8 mouse cellular contexts compared by ENCODE assay signal in the genomic region with DNA sequence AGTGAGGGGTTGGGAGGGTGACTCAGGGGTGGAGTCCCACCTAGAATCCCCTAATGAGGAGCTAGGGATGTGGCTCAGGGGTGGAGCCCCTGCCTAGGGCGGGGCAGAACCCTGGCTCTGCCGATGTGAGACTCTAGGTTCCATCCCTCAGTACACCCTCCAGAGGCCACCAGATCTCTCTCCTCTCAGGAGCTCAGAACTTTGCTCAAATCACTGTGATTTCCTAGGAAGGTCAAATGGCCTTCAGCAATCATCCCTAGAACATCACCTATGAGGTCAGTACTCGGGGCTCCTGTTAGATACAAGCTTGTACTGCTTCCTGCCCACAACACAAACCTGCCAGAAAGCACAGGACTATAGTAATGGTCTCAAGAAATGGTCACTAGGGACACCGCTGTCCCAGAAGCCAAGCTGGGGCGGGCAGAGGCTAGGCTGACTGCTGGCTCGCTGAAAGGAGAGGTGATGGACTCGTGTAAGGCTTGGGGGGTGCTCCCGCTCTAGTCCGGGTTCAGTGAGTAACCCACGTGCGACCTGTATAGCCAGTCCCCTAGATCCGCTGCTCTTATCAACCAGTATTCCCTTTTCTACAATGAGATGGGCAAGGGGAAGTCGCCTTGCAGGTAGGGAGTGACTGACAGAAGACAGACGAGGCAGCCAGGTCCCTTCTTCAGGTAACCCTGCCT. TPM values are rescaled to one million over a fixed set of nuclear protein-coding genes. Genes with fewer than 3 reads are reported as not detected.
DNase-seq lines count a peak whose midpoint lies in the region; ATAC-seq and TF ChIP-seq lines count a peak whose summit lies in the region.

No protein-coding gene starts in this region.

- H3K27ac ChIP-seq in limb, embryonic 12.5 days: peak overlapping the region; percentile 74
- H3K27ac ChIP-seq in neural tube, embryonic 12.5 days: no peak overlapping the region

- H3K9ac ChIP-seq in limb, embryonic 12.5 days (replicated peaks): peak overlapping the region; percentile 74
- H3K9ac ChIP-seq in neural tube, embryonic 12.5 days: peak overlapping the region; percentile 71

- no peak for TF ChIP-seq CTCF in C2C12 (IDR thresholded peaks at IDR 0.05; ENCODE audit: control insufficient read depth, insufficient read depth, insufficient read length)

- H3K27me3 ChIP-seq in C2C12 (ENCODE audit: control insufficient read depth, insufficient read depth, insufficient read length): no peaks in the 10 kb centered on the region
- no peaks in the 10 kb centered on the region for H3K27me3 ChIP-seq in limb, embryonic 12.5 days
- H3K27me3 ChIP-seq in neural tube, embryonic 12.5 days (replicated peaks): no peaks in the 10 kb centered on the region

- H3K79me2 ChIP-seq in C2C12 (ENCODE audit: control insufficient read depth, insufficient read depth): peaks cover 24% of the 10 kb centered on the region

- peaks cover 41% of the 10 kb centered on the region for H3K36me3 ChIP-seq in C2C12 (ENCODE audit: control insufficient read depth, insufficient read depth)
- H3K36me3 ChIP-seq in limb, embryonic 12.5 days: peaks cover 59% of the 10 kb centered on the region
- H3K36me3 ChIP-seq in neural tube, embryonic 12.5 days: peaks cover 53% of the 10 kb centered on the region

- ATAC-seq in erythroblast, adult 5-6 weeks (replicated peaks; ENCODE audit: low FRiP score, poor library complexity, severe bottlenecking): peak; percentile 29
- ATAC-seq in limb, embryonic 12.5 days (ENCODE audit: insufficient number of reproducible peaks, insufficient read depth, low FRiP score, low TSS enrichment, low read depth): peak; percentile 15; the same call in 1 of the 2 replicates
- ATAC-seq in neural tube, embryonic 12.5 days (ENCODE audit: low FRiP score, low read depth): peak; percentile 18

- peak overlapping the region; percentile 95 for H3ac ChIP-seq in C2C12 (ENCODE audit: control insufficient read depth, insufficient read length, low read depth)

- peak overlapping the region; percentile 94 for H3K4me2 ChIP-seq in limb, embryonic 12.5 days
- peak overlapping the region; percentile 92 for H3K4me2 ChIP-seq in neural tube, embryonic 12.5 days (replicated peaks)

- DNase-seq in embryo, embryonic 10.5 days (ENCODE audit: low spot score): peak; percentile 16
- no peak for DNase-seq in embryo, embryonic 9.5 days (ENCODE audit: extremely low spot score)
- DNase-seq in adrenal gland, postnatal 10 days: no peak
- DNase-seq in left cerebral cortex, adult 8-10 months (ENCODE audit: low spot score in 2 of 2): no peak

- WGBS in limb, embryonic 12.5 days: under 1% methylated on average over 14 of the region's 14 CpGs
- WGBS in neural tube, embryonic 12.5 days: 2% methylated on average over 14 of the region's 14 CpGs

- H3K79me3 ChIP-seq in C2C12 (ENCODE audit: low read depth): peaks cover 5% of the 10 kb centered on the region

- peaks cover 27% of the 10 kb centered on the region for H3K4me1 ChIP-seq in limb, embryonic 12.5 days (replicated peaks)
- peaks cover 30% of the 10 kb centered on the region for H3K4me1 ChIP-seq in neural tube, embryonic 12.5 days

- peak overlapping the region; percentile 98 for H3K4me3 ChIP-seq in C2C12 (ENCODE audit: insufficient read depth, poor library complexity, severe bottlenecking)
- peak overlapping the region; percentile 81 for H3K4me3 ChIP-seq in limb, embryonic 12.5 days (replicated peaks)
- peak overlapping the region; percentile 71 for H3K4me3 ChIP-seq in neural tube, embryonic 12.5 days

- H3K9me3 ChIP-seq in limb, embryonic 12.5 days: no peaks in the 10 kb centered on the region
- no peaks in the 10 kb centered on the region for H3K9me3 ChIP-seq in neural tube, embryonic 12.5 days

TF ChIP-seq in C2C12, 6 proteins besides CTCF, POLR2A, EP300 and RAD21:
- TF ChIP-seq MYOD1 (IDR thresholded peaks at IDR 0.05; ENCODE audit: control insufficient read depth, insufficient read length, low read depth) (no peak), CEBPB (IDR thresholded peaks at IDR 0.05; ENCODE audit: low read depth) (no peak), MYOG (IDR thresholded peaks at IDR 0.05; ENCODE audit: control insufficient read depth, extremely low read depth, insufficient read length) (no peak), MAX (IDR thresholded peaks at IDR 0.05) (no peak), FOSL1 (IDR thresholded peaks at IDR 0.05; ENCODE audit: insufficient read depth, low read length, poor library complexity, severe bottlenecking) (no peak), USF1 (IDR thresholded peaks at IDR 0.05; ENCODE audit: low read depth) (no peak)

RNA-seq across cellular contexts. Expression of gene Mydgf, which starts 0.6 kb away (rescaled TPM):
- 106 TPM for polyA plus RNA-seq in C2C12 (2012; fragmentation: generic; extraction: Trizol)
- total RNA-seq in erythroblast, adult 5-6 weeks (2015; ENCODE audit: low replicate concordance): 7.9 and 20.5 TPM in 2 replicates
- total RNA-seq in erythroblast, adult 5-6 weeks (2017; ENCODE audit: low replicate concordance): 12.0 and 14.9 TPM in 2 replicates
- 69.3 and 78.4 TPM in 2 replicates for polyA plus RNA-seq in limb, embryonic 12.5 days (2016; fragmentation: Nextera tagmentation; extraction: Ambion mirVana)
- 65.5 and 65.9 TPM in 2 replicates for polyA plus RNA-seq in neural tube, embryonic 12.5 days (2016; fragmentation: Nextera tagmentation; extraction: Ambion mirVana)
- total RNA-seq in adrenal gland, postnatal 10 days (2021): 10 to 100 TPM; 55.6 to 61.9 TPM
- 10 to 100 TPM; 36.8 to 38.3 (median 37.5) TPM for total RNA-seq in left cerebral cortex, adult 8-10 months (2022)

RNA-seq across cellular contexts. Expression of gene Tnfaip8l1, which starts 20.8 kb away (rescaled TPM):
- 2.3 TPM for polyA plus RNA-seq in C2C12 (2012; fragmentation: generic; extraction: Trizol)
- 0.38 and 0.84 TPM in 2 replicates for total RNA-seq in erythroblast, adult 5-6 weeks (2015; ENCODE audit: low replicate concordance)
- total RNA-seq in erythroblast, adult 5-6 weeks (2017; ENCODE audit: low replicate concordance): 0.28 TPM in 1 of 2 replicates, not detected in the other
- polyA plus RNA-seq in limb, embryonic 12.5 days (2016; fragmentation: Nextera tagmentation; extraction: Ambion mirVana): 8.3 and 9.5 TPM in 2 replicates
- polyA plus RNA-seq in neural tube, embryonic 12.5 days (2016; fragmentation: Nextera tagmentation; extraction: Ambion mirVana): 8.9 and 9.8 TPM in 2 replicates
- 10 to 100 TPM in 1 of 2 experiments, 1 to 10 TPM in 1; 9.5 to 11.0 TPM for total RNA-seq in adrenal gland, postnatal 10 days (2021)
- 1 to 10 TPM; 6.1 to 8.9 (median 7.1) TPM for total RNA-seq in left cerebral cortex, adult 8-10 months (2022)

RNA-seq across cellular contexts. Expression of gene Dpp9, which starts 35.6 kb away (rescaled TPM):
- polyA plus RNA-seq in C2C12 (2012; fragmentation: generic; extraction: Trizol): 51.8 TPM
- total RNA-seq in erythroblast, adult 5-6 weeks (2015; ENCODE audit: low replicate concordance): 9.8 and 11.5 TPM in 2 replicates
- total RNA-seq in erythroblast, adult 5-6 weeks (2017; ENCODE audit: low replicate concordance): 5.2 TPM in 2 replicates
- polyA plus RNA-seq in limb, embryonic 12.5 days (2016; fragmentation: Nextera tagmentation; extraction: Ambion mirVana): 36.2 and 37.7 TPM in 2 replicates
- 35.0 and 35.1 TPM in 2 replicates for polyA plus RNA-seq in neural tube, embryonic 12.5 days (2016; fragmentation: Nextera tagmentation; extraction: Ambion mirVana)
- 10 to 100 TPM; 28.8 to 30.1 TPM for total RNA-seq in adrenal gland, postnatal 10 days (2021)
- total RNA-seq in left cerebral cortex, adult 8-10 months (2022): 10 to 100 TPM; 56.1 to 61.3 (median 59.8) TPM

RNA-seq across cellular contexts. Expression of gene Sema6b, which starts 43.0 kb away (rescaled TPM):
- 0.81 TPM for polyA plus RNA-seq in C2C12 (2012; fragmentation: generic; extraction: Trizol)
- 0.19 TPM in 1 of 2 replicates, not detected in the other for total RNA-seq in erythroblast, adult 5-6 weeks (2015; ENCODE audit: low replicate concordance)
- total RNA-seq in erythroblast, adult 5-6 weeks (2017; ENCODE audit: low replicate concordance): 0.56 and 1.4 TPM in 2 replicates
- 3.1 and 3.3 TPM in 2 replicates for polyA plus RNA-seq in limb, embryonic 12.5 days (2016; fragmentation: Nextera tagmentation; extraction: Ambion mirVana)
- 12.5 and 13.0 TPM in 2 replicates for polyA plus RNA-seq in neural tube, embryonic 12.5 days (2016; fragmentation: Nextera tagmentation; extraction: Ambion mirVana)
- 10 to 100 TPM; 13.3 to 14.9 TPM for total RNA-seq in adrenal gland, postnatal 10 days (2021)
- total RNA-seq in left cerebral cortex, adult 8-10 months (2022): 100 to 1,000 TPM; 116 to 130 (median 121) TPM
